Mouse (Mus musculus): Measurements from ENCODE around the gene Trpv3.
"Not testable (repeated sequence)": the region's sequence is repeated elsewhere in the genome, so short reads cannot be mapped to it uniquely, and the experiment has no call there.

Gene Trpv3

DNA sequence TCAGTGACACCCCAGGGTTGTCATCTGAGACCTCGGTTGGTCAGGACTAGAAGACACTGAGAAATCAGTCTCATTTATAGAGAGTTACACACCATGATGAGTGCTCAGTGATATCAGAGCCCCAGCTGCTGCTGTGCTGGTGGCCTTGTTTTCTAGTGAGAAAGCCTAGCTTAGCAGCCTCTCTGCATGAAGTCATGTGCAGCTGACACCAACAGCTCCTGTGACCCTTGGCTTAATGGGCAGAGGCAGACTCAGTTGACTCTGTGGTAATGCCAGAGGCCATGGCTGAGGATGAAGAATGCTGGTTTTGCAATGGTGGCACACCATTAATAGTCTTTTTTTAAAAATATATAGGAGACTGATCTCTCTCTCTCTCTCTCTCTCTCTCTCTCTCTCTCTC lies 22.4 kb downstream of the Trpv3 start:
- no peak for DNase-seq

DNA sequence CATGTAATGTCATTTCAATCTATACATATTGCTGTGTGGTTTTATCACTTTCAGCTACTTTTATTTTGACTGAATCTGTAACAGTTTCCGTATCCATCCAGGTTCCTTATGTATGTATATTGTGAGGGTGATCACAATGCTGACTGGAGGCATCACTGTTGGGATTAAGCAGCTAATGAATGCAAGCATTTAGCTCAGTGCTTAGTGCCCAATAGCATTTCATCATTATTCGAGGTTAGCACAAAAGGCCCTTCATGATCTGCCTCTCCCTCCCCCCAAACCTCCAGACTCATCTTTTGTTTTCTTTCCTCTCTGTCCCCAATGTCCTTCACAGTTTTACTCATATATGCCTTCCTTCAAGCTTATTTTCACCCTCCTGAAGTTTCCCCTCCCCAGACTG lies 35.9 kb downstream of the Trpv3 start:
- DNase-seq, result no peak

DNA sequence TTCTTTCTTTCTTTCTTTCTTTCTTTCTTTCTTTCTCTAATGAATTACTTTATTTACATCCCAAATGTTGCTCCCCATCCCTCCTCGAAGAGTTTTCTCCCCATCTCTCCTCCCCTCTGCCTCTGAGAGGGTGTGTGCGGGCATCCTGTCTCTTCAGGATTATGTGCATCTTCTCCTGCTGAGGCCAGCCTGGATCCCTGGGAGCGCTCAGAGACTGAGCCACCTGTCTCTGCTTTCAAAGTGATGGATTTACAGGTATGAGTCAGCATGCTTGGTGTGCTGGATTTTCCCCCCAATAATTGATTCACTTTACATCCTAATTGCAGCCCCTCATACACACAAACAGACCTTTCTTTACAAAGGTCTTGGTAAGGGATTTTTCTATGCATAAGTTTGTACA lies 48.8 kb downstream of the Trpv3 start:
- DNase-seq, result no peak

DNA sequence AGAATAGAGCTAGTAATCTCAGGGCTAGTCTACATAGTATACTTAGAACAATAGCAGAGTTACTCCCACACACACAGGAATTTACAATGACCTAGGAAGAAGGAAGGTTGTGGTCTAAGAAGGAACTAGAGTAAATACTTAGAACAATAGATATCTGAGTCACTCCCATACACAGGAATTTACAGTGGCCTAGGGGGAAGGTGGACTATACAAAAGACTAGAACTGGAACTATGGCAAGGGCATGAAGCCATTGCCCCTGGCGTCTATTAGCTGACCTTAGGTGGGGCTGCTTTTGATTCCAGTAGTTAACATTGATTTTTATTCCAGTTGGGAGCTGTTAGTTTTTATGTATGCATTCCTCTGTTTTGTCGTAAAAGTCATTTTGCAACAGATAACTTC lies 51.4 kb downstream of the Trpv3 start:
- not testable (repeated sequence) for DNase-seq

DNA sequence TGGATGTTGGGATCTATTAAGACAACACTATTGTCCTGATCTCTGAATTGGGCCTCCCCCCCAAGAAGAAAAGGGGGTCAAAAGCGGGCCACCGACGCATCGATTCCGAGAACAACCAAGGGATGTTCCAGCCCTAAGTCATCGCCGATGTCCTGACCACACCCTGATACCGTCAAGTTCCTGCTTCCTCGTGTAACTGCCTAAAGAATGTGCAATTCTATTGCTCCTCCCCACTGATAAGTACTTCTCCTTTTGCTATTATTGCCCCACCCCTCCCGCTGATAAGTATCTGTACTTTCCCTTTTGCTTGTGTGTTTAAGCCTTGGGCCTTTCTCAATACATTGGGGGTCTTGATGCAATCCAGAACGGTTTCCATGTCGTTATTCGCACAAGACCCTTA lies 53.9 kb downstream of the Trpv3 start:
- not testable (repeated sequence) for DNase-seq

DNA sequence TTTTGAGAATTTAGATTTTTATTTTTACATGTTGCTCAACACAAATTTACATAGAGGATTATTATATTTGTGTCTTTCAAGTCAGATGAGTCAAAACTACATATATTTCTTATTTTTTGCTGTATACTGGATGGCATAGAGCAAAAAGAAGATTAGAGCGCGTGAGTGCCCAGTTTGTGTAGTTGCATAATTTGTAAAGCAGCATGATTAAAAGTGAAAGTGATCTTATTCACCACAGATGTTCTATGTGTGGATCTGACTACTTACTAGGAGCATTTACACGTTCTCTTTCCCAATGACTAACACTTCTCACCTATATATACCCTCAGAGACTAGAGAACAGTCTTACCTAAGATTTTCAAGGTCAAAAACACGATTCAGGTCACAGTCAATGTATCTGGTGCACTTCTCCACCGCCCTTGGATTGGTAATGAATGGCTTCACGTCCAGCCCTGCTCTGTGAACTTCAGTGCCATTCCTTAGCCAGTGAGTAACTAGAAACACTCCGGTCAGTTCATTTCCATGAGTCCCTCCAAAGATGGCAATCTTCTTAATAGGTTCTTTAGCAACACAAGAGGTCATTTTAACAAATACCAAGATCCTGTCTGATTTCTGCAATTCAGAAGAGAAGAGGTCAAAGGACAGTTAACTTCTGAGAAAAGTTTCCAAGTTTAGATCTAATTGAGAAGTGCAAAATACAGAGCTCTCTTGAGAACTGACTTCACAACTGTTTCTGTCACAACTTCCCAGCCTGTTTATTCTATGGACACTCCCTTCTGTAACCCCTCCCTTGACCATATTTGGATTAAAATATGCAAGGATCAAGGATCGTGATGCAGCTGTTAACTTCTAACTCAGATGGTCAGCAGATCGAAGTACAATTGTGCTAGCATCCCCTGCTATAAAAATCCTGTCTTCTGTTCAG lies 57.0 kb downstream of the Trpv3 start:
- no peak for DNase-seq

DNA sequence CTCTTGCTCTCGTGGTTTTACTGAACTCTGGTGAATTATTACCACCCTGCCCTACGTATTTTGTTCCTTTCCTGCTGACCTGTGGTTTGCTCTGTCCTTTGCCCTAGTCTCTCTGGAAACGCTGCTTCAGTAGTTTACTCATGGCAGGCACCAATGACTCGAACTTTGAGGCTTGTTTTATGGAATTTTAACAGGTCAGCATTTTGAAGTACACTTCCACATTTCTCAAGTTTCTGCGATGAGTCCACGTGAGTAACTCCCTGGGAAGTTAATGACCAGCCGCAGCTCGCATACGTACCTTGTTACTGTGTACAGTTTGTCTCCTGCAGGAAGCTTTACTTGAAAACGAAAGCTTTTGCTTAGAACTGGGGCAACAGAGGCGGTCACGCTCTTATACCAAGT lies 59.3 kb downstream of the Trpv3 start:
- no peak for DNase-seq

DNA sequence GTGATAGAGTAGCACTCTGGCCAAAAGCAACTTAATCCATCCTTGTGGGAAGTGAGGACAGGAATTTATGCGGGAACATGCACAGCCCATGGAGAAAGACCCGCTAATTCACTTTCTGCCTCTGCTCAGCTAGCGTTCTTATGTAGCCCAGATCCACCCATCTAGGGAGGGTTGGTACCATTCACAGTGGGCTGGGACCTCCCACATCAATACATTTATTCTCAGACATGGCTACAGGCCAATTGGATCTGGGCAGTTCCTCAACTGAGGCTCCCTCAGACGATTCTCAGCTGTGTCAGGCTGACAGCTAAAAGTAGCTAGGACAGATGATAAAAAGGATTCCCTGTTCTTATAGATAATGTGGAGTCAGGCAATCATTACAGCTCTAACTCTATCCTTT lies 60.2 kb downstream of the Trpv3 start:
- no peak for DNase-seq

DNA sequence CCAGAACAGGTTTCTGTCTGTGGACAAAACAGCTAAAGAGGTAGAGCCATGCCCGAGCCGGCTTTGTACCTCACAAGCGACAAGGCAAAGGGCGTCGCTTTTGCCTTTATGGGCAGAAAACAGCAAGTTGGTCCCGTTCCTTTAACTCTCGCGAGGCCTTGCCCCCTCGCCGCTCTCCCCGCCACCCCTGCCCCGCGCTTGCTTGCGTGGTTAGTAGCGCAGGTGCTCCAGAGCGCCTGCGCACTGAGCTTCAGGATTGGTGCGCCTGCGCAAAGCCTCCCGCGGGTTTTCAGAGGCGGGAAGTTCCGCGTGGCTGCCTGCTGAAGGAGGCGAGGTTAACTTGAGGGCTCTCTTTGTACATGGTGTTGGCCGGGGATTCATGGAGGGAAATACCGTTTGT lies 62.3 kb downstream of the Trpv3 start, which contains the start of the genes Aspa, Gm49340 and Spata22:
TSS of gene Aspa (minus strand) at position 155 of the 400 bp plus-strand sequence.
TSS of gene Gm49340 (plus strand) at position 300 of the 400 bp plus-strand sequence.
TSS of gene Spata22 (plus strand) at position 300 of the 400 bp plus-strand sequence.
- no peak for DNase-seq

DNA sequence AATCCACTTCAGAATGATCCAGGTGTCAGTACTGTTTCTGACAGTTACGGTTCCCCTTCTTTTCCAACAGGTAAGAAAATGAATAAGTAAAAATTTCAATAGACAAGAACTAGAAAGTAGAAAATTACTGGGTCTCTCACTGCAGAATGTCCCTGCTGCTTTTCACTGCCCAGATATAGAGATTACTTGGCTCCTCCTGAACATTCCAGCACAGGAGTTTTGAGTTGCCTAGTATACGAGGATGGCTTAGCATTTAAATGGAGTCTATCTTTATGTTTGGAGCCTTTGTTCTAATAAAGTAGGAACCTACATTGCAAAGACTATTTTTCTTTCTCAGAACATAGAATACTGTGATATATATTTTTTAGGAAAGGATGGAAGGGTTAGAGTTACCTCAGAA lies 66.2 kb downstream of the Trpv3 start:
- DNase-seq, result no peak

DNA sequence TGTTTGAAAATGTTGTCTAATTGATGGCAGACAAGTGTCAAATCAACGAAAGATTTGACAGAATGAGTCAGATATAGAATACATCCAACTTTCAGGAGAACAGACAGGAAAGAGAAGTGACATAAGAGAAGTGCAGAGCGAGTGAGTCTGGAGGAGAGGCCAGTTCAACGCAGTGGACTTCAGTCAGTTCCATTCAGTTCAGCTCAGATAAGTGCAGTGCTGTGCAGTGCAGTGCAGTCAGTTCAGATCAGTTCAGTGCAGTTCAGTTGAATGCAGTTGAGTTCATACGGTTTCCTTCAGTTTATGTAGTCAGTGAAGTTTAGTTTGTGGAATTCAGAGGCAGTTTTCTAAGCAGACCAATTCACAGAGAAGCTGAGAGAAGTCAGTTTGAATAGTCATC lies 69.7 kb downstream of the Trpv3 start:
- no peak for DNase-seq
